Mouse (Mus musculus) ES-E14 (cell line): ENCODE data around the gene Mtnr1a. TPM values are rescaled to one million over a fixed set of nuclear protein-coding genes. Genes with fewer than 3 reads are reported as not detected.

Experiments
- DNase-seq: peaks from one replicate; pipeline ENCODE4 v3.0.0-alpha.2; 2013; ENCODE audit warnings: low read depth, low spot score
- H3K27ac ChIP-seq: 2 replicates; pipeline ENCODE4 v1.5.1; 2012; ENCODE audit warnings: low read depth, mild to moderate bottlenecking, low read length, moderate library complexity, mixed read lengths; ENCODE audit not compliant: poor library complexity, insufficient read depth, severe bottlenecking
- H3K36me3 ChIP-seq: 2 replicates; pipeline ENCODE4 v1.6.1; 2012; ENCODE audit warnings: mild to moderate bottlenecking, low read length, moderate library complexity, mixed read lengths; ENCODE audit not compliant: control insufficient read depth, poor library complexity, insufficient read depth, severe bottlenecking
- H3K4me1 ChIP-seq, 2 experiments: fragments of 150-350 bp in 1 of 2; sonication (generic) in 1 of 2; 2 replicates each; pipeline ENCODE4 v1.6.1; 2012; ENCODE audit warnings: low read length in 2 of 2, mild to moderate bottlenecking in 1 of 2, mixed read lengths in 1 of 2; ENCODE audit not compliant: control insufficient read depth in 2 of 2, insufficient read depth in 2 of 2, poor library complexity in 1 of 2
- H3K4me3 ChIP-seq, 2 experiments: fragments of 150-350 bp in 1 of 2; sonication (generic) in 1 of 2; 2 replicates each; pipeline ENCODE4 v1.5.1; 2012; ENCODE audit warnings: low read length in 2 of 2, low read depth in 1 of 2, mild to moderate bottlenecking in 1 of 2, mixed read lengths in 1 of 2; ENCODE audit not compliant: insufficient read depth in 1 of 2, poor library complexity in 1 of 2, severe bottlenecking in 1 of 2
- H3K9ac ChIP-seq: 2 replicates; pipeline ENCODE4 v1.6.1; 2012; ENCODE audit warnings: low read depth, mild to moderate bottlenecking, low read length, mixed read lengths; ENCODE audit not compliant: poor library complexity, insufficient read depth, severe bottlenecking
- H3K9me3 ChIP-seq: fragments of 150-350 bp; sonication (generic); 2 replicates; pipeline ENCODE4 v1.6.1; 2012; ENCODE audit warnings: low read depth, mild to moderate bottlenecking, low read length; ENCODE audit not compliant: control insufficient read depth, insufficient read depth
- CHD2 ChIP-seq: IDR thresholded peaks from 2 replicates; pipeline ENCODE4 v1.6.1; 2014; ENCODE audit warnings: mild to moderate bottlenecking, low read depth, low read length, inconsistent platforms
- HCFC1 ChIP-seq: IDR thresholded peaks from 2 replicates; pipeline ENCODE4 v1.6.1; 2012; ENCODE audit warnings: low read length, inconsistent platforms, borderline replicate concordance; ENCODE audit not compliant: insufficient read depth
- MAFK ChIP-seq: IDR thresholded peaks from 2 replicates; pipeline ENCODE4 v1.6.1; 2014; ENCODE audit warnings: mild to moderate bottlenecking, low read depth, low read length, inconsistent platforms; ENCODE audit not compliant: insufficient read depth
- ZC3H11A ChIP-seq: IDR thresholded peaks from 2 replicates; pipeline ENCODE4 v1.6.1; 2012; ENCODE audit warnings: low read depth, mild to moderate bottlenecking, inconsistent platforms, low read length, borderline replicate concordance
- ZNF384 ChIP-seq: IDR thresholded peaks from 2 replicates; pipeline ENCODE4 v1.6.1; 2012; ENCODE audit warnings: low read depth, low read length, inconsistent platforms
- in situ Hi-C, 2 experiments: fragments of 600-800 bp; cut with MboI; formaldehyde crosslinking; loops; one replicate each; pipeline ENCODE4 v1.15.1; 2025; ENCODE audit warnings: low sequenced_read_pairs in 2 of 2, inconsistent platforms in 1 of 2; ENCODE audit not compliant: unreplicated experiment in 2 of 2
- total RNA-seq: library from RNA; depleted of rRNA; stranded (reverse); fragments of 300-350 nt; gene quantifications from 2 replicates; pipeline ENCODE4 v1.2.3, GENCODE M21; 2012; rRNA removed

The Mtnr1a gene
- total RNA-seq, 1 experiment, result 0.18 TPM

DNA sequence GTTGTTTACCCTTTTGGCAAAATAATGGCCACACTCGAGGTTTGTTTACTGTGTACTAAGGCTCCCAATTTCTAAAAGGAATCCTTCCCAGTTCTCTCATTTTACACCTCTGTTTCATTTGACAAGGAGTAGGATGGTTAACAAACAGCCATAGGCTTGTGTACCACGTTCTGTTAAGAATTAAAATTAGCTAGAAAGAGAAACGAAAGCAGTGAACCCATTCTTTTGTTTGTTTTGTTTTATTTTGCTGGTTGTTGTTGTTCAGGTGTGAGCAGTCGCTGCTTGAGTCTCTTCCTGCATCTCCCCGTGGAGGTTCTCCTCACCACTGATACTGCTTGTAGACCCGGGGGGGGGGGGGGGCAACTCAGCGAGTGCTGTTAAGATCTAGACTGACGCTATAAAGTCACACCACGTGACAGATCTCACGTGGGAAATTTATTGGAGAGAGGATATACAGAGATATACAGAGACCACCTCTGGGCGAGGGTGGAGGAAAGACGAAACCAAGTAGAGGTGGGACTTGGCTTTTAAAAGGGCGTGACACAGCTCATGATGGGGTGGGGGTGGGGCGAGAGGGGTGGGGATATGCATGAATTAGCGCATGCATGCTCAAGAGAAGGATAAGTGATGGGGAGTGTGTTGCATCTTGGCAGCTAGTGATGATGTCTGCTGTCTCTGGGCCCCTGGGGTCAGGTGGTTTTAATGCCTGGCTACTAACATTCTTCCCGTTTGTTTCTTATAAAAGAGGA, 41.3 kb downstream of the Mtnr1a start:
- no peaks in the 10 kb centered on the region for H3K36me3 ChIP-seq
- no peak overlapping the region for H3K4me3 ChIP-seq
- in situ Hi-C loops, result no loop called here
- TF ChIP-seq HCFC1 (no peak), ZNF384 (no peak), CHD2 (no peak), ZC3H11A (no peak), MAFK (no peak)
- no peak for DNase-seq
- H3K27ac ChIP-seq, result no peak overlapping the region
- H3K9ac ChIP-seq, result no peak overlapping the region
- H3K9me3 ChIP-seq, result no peaks in the 10 kb centered on the region
- peaks cover 5 to 6% of the 10 kb centered on the region in 2 experiments; a peak in 3 of 4 replicates for H3K4me1 ChIP-seq

DNA sequence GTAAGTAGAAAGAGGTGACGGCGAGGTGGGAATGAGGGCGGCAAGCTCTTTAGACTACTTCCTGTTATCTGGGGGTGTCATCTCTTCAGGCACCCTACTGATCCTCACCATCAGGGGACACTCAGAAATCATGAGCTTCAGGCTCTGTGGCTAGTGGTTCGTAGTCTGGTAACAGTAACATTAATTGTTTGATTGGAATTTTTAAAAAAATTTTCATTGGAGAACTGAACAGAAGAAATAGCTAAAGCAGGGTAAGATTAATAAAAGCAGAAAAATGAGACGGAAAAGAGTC, 41.8 kb downstream of the Mtnr1a start:
- Histone ChIP-seq H3K4me3 (no peak overlapping the region), H3K9ac (no peak overlapping the region), H3K9me3 (no peaks in the 10 kb centered on the region), H3K27ac (no peak overlapping the region), H3K36me3 (no peaks in the 10 kb centered on the region), H3K4me1 (peaks cover 5 to 6% of the 10 kb centered on the region in 2 experiments; a peak in 3 of 4 replicates)
- DNase-seq, result no peak
- in situ Hi-C loops, result no loop called here
- TF ChIP-seq HCFC1 (0 out of 2 replicates have a peak, but pooled peaks have one; percentile 34), ZC3H11A (no peak), MAFK (no peak), CHD2 (no peak), ZNF384 (no peak)

DNA sequence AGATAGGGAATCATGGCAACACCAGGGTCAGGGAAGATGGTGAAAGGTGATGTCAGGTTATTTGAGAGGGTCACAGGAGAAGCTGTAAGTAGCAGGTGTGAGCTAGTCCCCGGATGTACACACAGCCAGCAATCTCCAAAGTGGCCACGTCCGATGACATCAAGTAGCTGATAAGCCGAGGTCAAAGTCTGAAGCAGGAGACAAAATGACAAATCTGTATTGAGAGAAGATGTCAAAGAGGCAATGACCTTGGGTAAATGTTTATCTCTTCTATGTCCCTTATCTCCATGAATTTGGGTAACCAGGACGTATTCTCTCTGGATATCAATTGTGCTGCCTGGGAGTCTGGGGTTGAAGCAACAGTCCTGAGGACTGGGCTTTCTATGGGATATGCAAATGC, 42.9 kb downstream of the Mtnr1a start:
- H3K9ac ChIP-seq, result no peak overlapping the region
- no peak for DNase-seq
- peaks cover 5 to 6% of the 10 kb centered on the region in 2 experiments; a peak in 3 of 4 replicates for H3K4me1 ChIP-seq
- no peaks in the 10 kb centered on the region for H3K9me3 ChIP-seq
- H3K4me3 ChIP-seq, result no peak overlapping the region
- in situ Hi-C loops, result no loop called here
- H3K36me3 ChIP-seq, result no peaks in the 10 kb centered on the region
- TF ChIP-seq CHD2 (no peak), ZC3H11A (no peak), ZNF384 (no peak)
- no peak overlapping the region for H3K27ac ChIP-seq

DNA sequence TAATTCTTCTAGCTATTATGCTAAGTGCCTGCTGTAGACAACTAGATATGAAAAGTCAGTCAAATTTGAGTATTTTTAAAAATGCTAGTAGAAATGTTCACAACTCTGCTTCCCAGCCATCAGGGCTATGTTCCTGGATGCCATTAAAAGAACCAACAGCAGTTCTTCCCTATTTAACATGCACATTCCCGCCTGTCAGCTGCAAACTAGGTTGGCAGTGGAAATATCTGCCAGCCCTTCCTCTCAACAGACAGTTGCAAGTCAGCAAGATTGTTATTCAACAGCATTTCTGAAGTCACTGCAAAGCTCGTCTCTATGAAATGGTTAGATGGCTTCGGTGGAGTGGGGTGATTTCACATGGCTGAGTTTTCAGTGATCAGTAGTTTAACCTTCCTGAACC, 48.7 kb downstream of the Mtnr1a start:
- in situ Hi-C loops, result no loop called here
- no peak overlapping the region for H3K4me3 ChIP-seq
- no peak for TF ChIP-seq CHD2
- no peak for TF ChIP-seq ZC3H11A
- TF ChIP-seq ZNF384, result no peak
- TF ChIP-seq HCFC1, result no peak
- TF ChIP-seq MAFK, result no peak

DNA sequence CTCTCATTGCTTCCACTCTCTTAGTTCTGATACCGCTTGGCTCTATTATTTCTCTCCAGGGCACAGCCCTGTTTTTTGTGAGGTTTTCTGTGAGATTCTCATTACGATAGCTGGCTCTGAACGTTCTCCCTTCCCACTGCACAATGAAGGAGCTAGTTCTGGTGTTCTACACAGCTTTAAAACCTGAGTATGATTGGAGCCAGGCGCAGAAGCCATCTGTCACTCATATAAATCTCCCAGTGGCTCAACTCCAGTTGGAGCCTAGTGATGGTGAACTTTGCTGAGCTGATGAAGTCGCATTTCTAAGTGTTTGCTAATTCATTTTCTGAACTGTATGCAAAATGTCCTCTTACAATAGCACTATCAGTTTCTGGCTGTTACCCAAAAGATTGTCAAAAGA, 56.7 kb downstream of the Mtnr1a start:
- TF ChIP-seq ZNF384 (no peak), MAFK (no peak), CHD2 (no peak), HCFC1 (no peak), ZC3H11A (no peak)
- no peak for DNase-seq
- Histone ChIP-seq H3K4me1 (no peaks in the 10 kb centered on the region), H3K9ac (no peak overlapping the region), H3K9me3 (no peaks in the 10 kb centered on the region), H3K27ac (no peak overlapping the region), H3K4me3 (no peak overlapping the region), H3K36me3 (no peaks in the 10 kb centered on the region)
- in situ Hi-C loops, result no loop called here

More for the DNA sequence above, 48.7 kb downstream of the Mtnr1a start:
- Histone ChIP-seq H3K9ac (no peak overlapping the region), H3K4me1 (peaks cover 0 to 3% of the 10 kb centered on the region in 2 experiments; a peak in 1 of 4 replicates), H3K27ac (no peak overlapping the region), H3K36me3 (no peaks in the 10 kb centered on the region), H3K9me3 (no peaks in the 10 kb centered on the region)
- DNase-seq, result no peak

Other genes starting within 250 kb of the Mtnr1a start
- 196 and 265 TPM in 2 replicates for gene Fat1, start 133.7 kb upstream of the Mtnr1a start, total RNA-seq
- gene F11, start 192.9 kb downstream of the Mtnr1a start, total RNA-seq, result not detected in 2 replicates
- gene Klkb1, start 225.7 kb downstream of the Mtnr1a start, total RNA-seq, result not detected in 2 replicates
- gene Gm45753, start 239.3 kb downstream of the Mtnr1a start, total RNA-seq, result not detected in 2 replicates